Mouse (Mus musculus): Measurements from ENCODE around the gene Smpdl3b. TPM values are rescaled to one million over a fixed set of nuclear protein-coding genes. Genes with fewer than 3 reads are reported as not detected.
"Not testable (repeated sequence)": the region's sequence is repeated elsewhere in the genome, so short reads cannot be mapped to it uniquely, and the experiment has no call there.

Gene Smpdl3b
- total RNA-seq, 2 experiments from 2014 or later: 0.42 to 0.74 TPM

DNA sequence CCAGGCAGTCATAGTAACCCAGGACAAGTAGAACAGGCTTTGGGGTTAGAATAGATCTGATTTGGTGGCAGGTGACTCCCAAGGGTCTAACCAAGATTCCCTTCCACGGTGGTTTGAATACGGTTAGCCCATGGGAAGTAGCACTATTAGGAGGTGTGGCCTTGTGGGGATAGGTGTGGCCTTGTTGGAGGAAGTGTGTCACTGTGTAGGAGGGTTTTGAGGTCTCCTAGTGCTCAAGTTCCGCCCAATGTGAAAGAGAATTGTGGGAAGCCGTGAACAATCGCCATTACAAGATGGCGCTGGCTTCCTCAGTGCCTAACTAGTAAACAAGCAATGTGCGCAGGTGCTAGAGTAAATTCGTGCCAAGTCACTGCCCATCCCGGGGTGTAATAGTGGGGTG is 19.9 kb downstream of the Smpdl3b start:
- intact Hi-C loops (cut with DNase I); DNase-seq: not testable (repeated sequence)

DNA sequence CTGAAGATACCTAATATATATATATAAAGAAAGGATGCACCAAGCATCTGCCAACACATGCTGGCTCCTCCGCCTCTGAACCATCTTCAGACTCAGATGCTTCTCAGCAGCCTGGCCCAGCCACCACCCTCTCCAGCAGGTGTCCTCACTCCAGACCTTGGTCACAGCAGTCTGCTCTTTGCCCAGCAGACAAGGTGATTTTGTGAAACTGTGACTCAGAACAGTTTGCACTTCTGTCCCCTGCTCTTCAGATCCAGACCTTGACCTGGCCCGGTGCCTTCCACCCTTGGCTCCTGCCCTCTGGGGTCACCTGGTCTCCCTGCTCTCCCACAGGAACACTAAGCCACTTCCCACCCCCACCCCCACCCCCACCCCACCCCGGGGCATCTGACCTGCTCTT is 21.2 kb downstream of the Smpdl3b start:
- intact Hi-C loops (cut with DNase I): no loop called here
- no peak for DNase-seq

DNA sequence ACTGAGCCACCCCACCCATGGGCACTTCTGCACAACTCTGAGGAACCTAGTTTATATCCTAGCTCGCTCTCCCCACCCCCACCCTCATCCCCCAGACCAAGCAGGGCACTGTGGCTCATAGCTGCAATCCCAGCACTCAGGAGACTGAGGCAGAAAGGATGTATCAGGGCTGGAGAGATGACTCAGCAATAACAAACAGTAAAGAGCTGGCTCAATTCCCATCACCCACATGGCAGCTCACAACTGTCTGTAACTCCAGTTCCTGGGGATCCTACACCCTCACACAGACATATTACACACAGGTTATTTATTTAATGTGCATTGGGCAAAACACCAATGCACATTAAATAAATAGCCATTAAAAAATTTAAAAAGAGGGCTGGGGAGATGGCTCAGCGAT is 21.7 kb downstream of the Smpdl3b start:
- intact Hi-C loops (cut with DNase I): no loop called here
- no peak for DNase-seq

DNA sequence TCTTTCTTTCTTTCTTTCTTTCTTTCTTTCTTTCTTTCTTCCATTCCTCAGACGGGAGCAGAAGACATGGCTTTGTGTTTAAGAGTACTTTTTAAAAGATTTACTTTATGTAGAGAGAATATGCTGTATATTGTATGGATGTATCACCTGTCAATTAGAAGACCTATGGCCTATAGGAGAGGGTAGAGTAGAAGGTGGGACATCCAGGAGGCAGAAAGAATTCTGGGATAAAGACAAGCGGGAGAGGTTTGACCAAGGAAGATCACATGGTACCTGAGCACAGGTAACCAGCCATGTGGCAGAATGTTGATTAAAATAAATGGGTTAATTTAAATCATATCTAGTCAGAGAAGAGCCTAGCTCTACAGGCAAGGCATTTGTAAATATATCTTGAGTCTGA is 22.3 kb downstream of the Smpdl3b start:
- DNase-seq: no peak
- intact Hi-C loops (cut with DNase I): no loop called here

DNA sequence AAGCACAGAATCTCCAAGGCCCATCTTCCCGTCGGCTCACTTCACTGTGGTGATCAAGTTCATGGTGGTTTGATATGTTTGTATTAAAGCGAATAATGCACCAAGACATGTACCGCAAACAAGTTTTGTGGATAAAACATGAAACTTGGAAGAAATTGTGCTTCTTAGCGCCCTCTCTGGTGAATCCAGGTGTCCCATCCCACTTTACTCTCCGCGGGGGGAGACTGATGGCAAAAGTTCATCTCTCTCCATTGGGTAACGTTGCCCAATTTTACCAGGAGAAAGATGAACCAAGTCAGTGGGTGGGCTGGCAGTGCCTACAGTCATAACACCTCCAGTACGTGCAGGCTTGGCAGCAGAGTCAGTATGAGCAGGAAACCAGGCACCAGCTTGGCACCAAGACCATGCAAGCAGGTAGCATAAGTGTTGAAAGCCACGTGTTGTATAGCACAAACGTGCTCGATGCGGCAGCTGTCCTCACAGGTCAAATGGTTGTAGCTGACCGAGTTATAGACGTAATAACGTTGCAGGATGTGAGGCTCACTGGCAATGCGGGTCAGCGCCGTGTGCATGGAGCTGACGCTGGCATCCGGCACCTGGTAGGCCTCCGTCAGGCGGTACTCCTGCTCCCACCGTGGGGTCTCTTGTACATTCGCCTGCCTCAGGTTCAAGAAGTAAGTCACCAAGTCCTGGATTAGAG is 23.8 kb downstream of the Smpdl3b start:
- no peak for DNase-seq
- intact Hi-C loops (cut with DNase I): no loop called here

DNA sequence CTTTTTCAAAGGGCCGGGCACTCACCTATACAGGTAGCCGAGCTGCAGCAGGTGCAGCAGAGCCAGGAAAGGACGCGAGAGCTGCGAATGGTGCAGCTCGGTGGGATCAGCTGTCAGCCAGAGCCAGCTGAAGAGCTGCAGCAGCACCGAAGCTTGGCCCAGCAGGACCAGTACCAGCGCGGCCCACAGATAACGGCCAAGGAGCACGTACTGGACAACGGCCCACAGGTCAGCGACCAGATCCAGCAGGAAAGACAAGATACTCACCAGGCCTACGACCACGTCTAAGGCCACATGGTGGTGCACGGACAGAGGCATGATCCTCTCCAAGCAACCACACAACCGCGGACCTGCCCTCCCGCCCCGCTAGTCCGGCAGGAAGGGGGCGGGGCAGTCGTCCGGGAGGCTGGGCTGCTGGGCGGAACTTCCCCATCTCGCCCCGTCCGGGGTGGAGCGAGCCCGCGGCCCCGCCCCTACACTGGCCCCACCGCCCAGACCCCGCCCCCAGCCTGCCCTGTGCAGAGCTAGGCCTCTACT is 24.8 kb downstream of the Smpdl3b start, which contains the start of gene Xkr8:
Xkr8 (minus strand) TSS at position 399 of the 537 bp plus-strand sequence.
- intact Hi-C loops (cut with DNase I): no loop called here
- DNase-seq: peak; percentile 82 to 92

DNA sequence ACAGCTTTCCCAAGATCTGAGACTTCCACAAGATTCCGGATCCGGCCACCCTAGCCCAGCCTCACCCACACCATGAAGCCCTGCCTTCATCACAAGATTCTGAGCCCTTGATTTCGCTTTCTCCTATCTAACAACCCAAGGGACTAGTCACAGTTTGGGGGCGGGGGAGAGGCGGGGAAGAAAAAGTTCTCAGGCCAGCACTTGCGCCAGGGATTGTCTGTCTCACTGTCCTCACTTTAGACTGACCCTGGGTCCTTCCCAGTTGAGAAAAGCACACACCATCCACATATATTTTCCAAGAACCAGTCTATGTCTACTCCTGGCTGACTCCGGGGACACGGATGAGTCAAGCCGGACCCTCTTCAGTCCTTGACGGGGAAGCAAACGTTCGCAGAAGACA is 25.4 kb downstream of the Smpdl3b start:
- no peak for DNase-seq
- intact Hi-C loops (cut with DNase I): no loop called here

DNA sequence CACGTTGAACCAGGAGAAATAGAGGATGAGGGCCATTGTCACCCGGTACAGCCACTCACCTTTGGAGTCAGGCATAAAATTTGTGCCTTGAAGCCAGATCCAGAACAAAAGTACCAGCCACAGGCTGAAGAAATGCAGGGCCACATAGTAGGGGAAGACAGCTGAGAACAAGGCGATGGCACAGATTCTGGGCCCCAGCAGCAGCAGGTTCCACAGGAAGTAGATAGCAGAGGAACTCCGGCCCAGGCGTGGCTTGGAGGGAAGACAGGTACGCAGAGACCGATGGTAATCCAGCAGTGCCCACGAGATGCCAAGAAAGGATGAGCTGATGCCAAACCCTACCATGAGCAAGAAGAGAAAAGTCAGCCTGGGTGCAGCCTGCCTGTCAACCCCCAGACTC is 28.8 kb downstream of the Smpdl3b start:
- DNase-seq: no peak
- intact Hi-C loops (cut with DNase I): no loop called here

DNA sequence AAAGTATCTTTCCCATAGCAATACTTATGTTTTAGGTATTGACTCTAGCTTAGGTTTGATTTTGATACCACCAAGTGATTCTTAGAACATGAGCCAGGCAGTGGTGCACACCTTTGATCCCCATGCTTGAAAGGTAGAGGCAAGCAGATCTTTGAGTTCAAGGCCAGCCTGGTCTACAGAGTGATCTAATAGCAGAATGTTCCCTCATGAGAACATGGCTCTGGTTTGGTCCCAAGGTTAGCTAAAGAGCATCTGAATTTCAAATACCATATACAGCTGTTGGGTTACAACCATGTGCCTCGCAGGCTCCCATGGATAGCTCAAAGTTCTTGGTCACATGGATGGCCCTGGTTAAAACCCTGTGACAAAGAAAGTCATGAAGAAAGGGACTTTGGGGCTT is 38.8 kb downstream of the Smpdl3b start:
- DNase-seq: no peak
- intact Hi-C loops (cut with DNase I): no loop called here

DNA sequence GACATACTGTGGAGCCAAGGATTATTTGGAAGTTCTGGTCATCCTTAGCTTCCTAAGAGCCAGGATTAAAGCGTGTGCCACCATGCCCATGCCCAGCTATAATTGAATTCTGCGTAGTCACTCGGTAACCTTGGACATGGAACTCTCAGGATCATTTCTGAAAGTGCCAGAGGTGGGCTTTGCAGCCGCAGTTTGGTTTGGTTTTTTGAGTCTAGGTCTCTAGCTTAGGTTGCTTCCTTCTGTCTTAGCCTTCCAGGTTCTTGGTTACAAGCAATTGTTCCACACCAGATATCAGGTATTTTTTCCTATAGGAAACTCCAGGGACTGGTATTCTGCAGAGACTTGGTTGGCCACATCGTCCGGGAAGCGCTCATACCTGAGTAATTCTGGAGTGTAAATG is 43.9 kb downstream of the Smpdl3b start:
- intact Hi-C loops (cut with DNase I): no loop called here
- no peak for DNase-seq

DNA sequence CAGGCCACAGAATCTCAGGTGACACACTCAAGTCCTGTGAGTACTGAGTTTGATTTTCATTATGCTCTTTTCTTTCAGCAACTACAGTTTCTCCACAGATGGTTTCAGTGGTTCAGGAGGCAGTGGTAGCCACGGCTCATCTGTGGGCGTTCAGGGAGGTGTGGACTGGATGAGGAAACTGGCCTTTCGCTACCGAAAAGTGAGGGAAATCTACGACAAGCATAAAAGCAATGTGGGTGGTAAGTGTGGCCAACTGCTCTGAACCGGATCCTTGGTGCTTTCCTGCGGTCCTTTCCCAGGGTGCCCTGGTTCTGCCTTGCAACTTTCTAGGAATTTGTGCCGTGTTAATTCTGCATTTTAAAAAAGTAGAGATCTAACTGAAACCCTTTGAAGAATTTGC is 50.2 kb downstream of the Smpdl3b start:
- intact Hi-C loops (cut with DNase I): no loop called here
- DNase-seq: no peak

DNA sequence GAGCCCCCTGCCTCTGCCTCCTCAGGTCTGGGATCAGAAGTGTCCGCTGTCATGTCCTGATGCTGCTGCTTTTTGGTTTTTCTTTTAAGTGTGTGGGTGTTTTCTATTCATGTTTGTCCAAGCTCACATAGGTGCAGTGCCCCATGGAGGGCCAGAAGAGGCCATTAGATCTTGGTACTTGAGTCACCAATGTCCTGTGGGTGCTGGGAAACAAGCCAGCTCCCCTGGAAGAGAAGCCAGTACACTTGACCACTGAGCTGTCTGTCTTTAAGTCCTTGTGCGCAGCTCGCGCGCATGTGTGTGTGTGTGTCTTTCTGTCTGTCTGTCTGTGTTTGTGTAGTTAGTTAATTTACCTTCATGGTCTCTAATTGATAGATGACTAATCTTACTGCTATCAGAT is 55.0 kb downstream of the Smpdl3b start:
- no peak for DNase-seq
- intact Hi-C loops (cut with DNase I): no loop called here

DNA sequence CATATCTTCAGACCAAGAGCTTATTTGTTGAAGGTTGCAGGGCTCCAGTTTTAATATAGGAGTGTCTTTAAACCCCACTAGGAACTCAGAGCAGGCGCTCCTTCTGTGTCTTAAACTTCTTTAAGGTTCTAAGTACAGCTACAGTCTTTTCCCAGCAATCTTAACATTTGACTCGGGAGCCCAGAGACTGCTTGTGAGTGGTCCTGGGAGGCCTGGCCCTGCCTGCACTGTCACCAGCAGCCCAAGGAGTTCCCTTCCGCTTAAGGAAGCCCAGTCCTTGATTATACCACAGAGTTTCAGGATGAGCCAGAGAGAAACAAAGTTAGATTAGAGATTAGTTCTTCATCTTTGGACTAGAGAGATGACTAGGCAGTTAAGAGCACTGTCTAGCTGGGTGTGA is 63.7 kb downstream of the Smpdl3b start:
- DNase-seq: no peak
- intact Hi-C loops (cut with DNase I): no loop called here

DNA sequence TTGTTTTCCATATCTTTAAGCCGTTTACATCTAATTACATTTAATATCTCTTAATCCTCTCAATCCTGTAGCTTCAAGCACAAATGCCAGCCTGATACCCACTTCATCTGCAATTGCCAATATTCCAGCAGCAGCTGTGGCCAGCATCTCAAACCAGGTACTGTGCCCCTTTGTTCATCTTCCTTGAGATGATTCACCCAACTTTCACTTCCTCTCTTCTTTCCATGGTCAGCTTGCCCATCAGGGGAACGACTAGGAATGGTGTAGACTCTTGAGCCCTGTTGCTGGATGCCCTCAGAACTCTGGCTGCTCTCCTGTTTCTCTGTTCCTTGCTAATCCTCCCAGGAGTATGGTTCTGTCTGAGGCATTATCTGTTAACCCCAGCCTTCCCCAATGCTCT is 67.4 kb downstream of the Smpdl3b start:
- intact Hi-C loops (cut with DNase I): no loop called here
- no peak for DNase-seq

Other genes starting within 250 kb of the Smpdl3b start
- 1 to 10 TPM; 2.1 to 2.7 TPM for gene Sesn2, start 246.8 kb downstream of the Smpdl3b start, total RNA-seq (2021)
- gene Atpif1, start 223.6 kb downstream of the Smpdl3b start, total RNA-seq (2021): 10 to 100 TPM; 49.5 to 51.2 TPM
- gene Dnajc8, start 221.7 kb downstream of the Smpdl3b start, total RNA-seq (2021): 10 to 100 TPM; 40.0 to 47.4 TPM
- gene Ptafr, start 193.2 kb downstream of the Smpdl3b start, total RNA-seq (2021): 1 to 10 TPM in 1 of 2 experiments, under 1 TPM in 1; 0.64 to 1.0 TPM
- gene Eya3, start 118.3 kb downstream of the Smpdl3b start, total RNA-seq (2021): 10 to 100 TPM; 10.4 to 12.7 TPM
- under 1 TPM; 0.51 to 0.74 TPM for gene Xkr8, start 24.7 kb downstream of the Smpdl3b start, total RNA-seq (2021)
- 10 to 100 TPM; 13.8 to 14.7 TPM for gene Rpa2, start 11.1 kb upstream of the Smpdl3b start, total RNA-seq (2021)
- gene Themis2, start 39.1 kb upstream of the Smpdl3b start, total RNA-seq (2021): under 1 TPM; 0.72 to 0.87 TPM
- 10 to 100 TPM; 11.2 to 12.5 TPM for gene Ppp1r8, start 85.9 kb upstream of the Smpdl3b start, total RNA-seq (2021)
- 10 to 100 TPM; 21.8 to 22.3 TPM for gene Stx12, start 127.3 kb upstream of the Smpdl3b start, total RNA-seq (2021)
- gene Fam76a, start 165.3 kb upstream of the Smpdl3b start, total RNA-seq (2021): 10 to 100 TPM; 22.0 to 29.5 TPM
- gene Fgr, start 216.8 kb upstream of the Smpdl3b start, total RNA-seq (2021): under 1 TPM in 1 of 2 experiments, not detected in 1; 0.10 TPM

Data from gastrocnemius, postnatal 36 days (tissue).